ENCODE assay signal across 32 mouse cellular contexts in the genomic region with DNA sequence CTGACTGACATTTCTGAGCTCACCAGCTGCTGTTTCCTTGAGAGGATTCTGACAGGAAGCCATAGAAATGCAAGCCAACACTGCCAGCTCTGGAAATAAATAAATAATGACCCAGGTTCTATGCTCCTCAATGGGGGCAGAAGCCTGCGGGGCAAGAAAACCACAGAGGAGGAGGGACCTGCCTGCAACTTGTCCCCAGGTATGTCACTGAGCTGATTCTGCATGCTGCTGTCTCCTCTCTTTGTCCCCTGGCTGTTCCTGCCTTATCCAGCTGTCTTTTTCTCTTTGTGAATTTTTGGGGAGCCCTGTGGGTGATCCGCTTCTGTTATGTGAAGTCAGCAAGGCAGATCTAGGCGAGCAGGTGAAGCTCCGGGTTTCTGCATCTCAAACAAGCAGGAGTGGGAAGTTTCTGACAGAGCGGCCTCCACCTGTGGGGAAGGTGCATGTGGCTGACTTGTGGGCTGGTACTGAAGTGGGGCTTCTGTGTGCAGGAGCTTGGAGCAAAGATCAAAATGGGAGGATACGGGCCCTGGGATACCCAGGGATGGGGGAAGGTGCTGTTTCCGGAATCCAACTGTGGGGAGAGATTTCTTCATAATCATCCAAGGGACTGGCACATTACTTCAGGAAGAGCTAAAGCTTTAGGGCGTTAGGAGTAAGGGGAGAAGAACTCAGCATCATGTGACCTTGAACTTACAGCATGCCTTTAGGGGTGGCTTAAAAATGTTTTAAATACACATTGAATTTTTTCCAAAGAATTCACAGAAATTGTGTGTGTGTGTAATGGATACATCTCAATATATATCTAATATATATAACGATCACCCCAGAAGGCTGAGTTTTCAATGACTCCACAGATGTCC. TPM values are rescaled to one million over a fixed set of nuclear protein-coding genes. Genes with fewer than 3 reads are reported as not detected.
A peak's percentile ranks its signal among the peaks of the same experiment; 100 is the strongest.
DNase-seq lines count a peak whose midpoint lies in the region; ATAC-seq and TF ChIP-seq lines count a peak whose summit lies in the region.
"Had no signal": no experiment of that assay in that cellular context is flagged by ENCODE, and none has a peak within 500 bp of the region (broad histone marks: within the 10 kb centered on the region; RNA-seq: fewer than 3 reads in every experiment).

No protein-coding gene starts in this region.

- no peak for DNase-seq in embryonic facial prominence, embryonic 14.5 days (ENCODE audit: low spot score)
- no peak for DNase-seq in embryonic facial prominence, embryonic 10.5 days (ENCODE audit: low spot score)
- peak; percentile 4 for DNase-seq in lung, embryonic 14.5 days
- no peak for DNase-seq in lung, adult 18-20 months
- DNase-seq in skeletal muscle tissue, adult 2 months (ENCODE audit: low read depth, low spot score), result peak; percentile 16
- DNase-seq in cerebellum, postnatal 14 days, result no peak
- DNase-seq: adrenal gland, adult 8-10 months; cerebellum, adult 11 months; cerebellum, adult 9-10 months; embryo, embryonic 11 days; heart, adult 2 months; heart, postnatal 4 days; kidney, adult 18-20 months; kidney, postnatal 25 days; left cerebral cortex, postnatal 4 days; liver, postnatal 0 days; right cerebral cortex, postnatal 14 days had no signal

- no peak for ATAC-seq in embryonic facial prominence, embryonic 14.5 days (ENCODE audit: low read depth)
- no peak for ATAC-seq in lung, embryonic 14.5 days (ENCODE audit: insufficient read depth)
- ATAC-seq in embryonic facial prominence, embryonic 15.5 days (ENCODE audit: insufficient number of reproducible peaks, low FRiP score, low TSS enrichment, low read depth), result no peak
- ATAC-seq: forebrain, embryonic 13.5 days; liver, embryonic 12.5 days; liver, postnatal 0 days; midbrain, embryonic 15.5 days had no signal

- H3K9ac ChIP-seq in embryonic facial prominence, embryonic 14.5 days (ENCODE audit: low read depth, low read length), result peak overlapping the region; percentile 41; the same call in 1 of the 2 replicates
- no peak overlapping the region for H3K9ac ChIP-seq in lung, embryonic 14.5 days
- H3K9ac ChIP-seq in embryonic facial prominence, embryonic 15.5 days, result no peak overlapping the region
- H3K9ac ChIP-seq: embryonic facial prominence, embryonic 13.5 days; forebrain, embryonic 13.5 days; heart, embryonic 12.5 days; hindbrain, embryonic 13.5 days; kidney, embryonic 15.5 days; liver, embryonic 12.5 days; liver, postnatal 0 days; midbrain, embryonic 15.5 days; neural tube, embryonic 13.5 days; stomach, embryonic 15.5 days had no signal

- 73% methylated on average over 9 of the region's 9 CpGs for WGBS in embryonic facial prominence, embryonic 14.5 days
- WGBS in embryonic facial prominence, embryonic 10.5 days, result 74% methylated on average over 9 of the region's 9 CpGs
- WGBS in lung, embryonic 14.5 days, result 75% methylated on average over 9 of the region's 9 CpGs
- 66% methylated on average over 9 of the region's 9 CpGs for WGBS in embryonic facial prominence, embryonic 15.5 days

- H3K4me1 ChIP-seq in embryonic facial prominence, embryonic 14.5 days (ENCODE audit: control insufficient read depth, insufficient read depth, low read length), result no peaks in the 10 kb centered on the region; the same call in 1 of the 2 replicates
- 0 out of 2 replicates have a peak, but pooled peaks cover 5% of the 10 kb centered on the region for H3K4me1 ChIP-seq in embryonic facial prominence, embryonic 10.5 days
- no peaks in the 10 kb centered on the region for H3K4me1 ChIP-seq in lung, embryonic 14.5 days (ENCODE audit: insufficient read depth)
- no peaks in the 10 kb centered on the region for H3K4me1 ChIP-seq in embryonic facial prominence, embryonic 15.5 days
- H3K4me1 ChIP-seq: embryonic facial prominence, embryonic 13.5 days; forebrain, embryonic 13.5 days; hindbrain, embryonic 13.5 days; kidney, embryonic 15.5 days; liver, embryonic 12.5 days; midbrain, embryonic 15.5 days; neural tube, embryonic 13.5 days; stomach, embryonic 15.5 days had no signal

- H3K27me3 ChIP-seq in embryonic facial prominence, embryonic 14.5 days (replicated peaks; ENCODE audit: control insufficient read depth, insufficient read depth, low read length), result no peaks in the 10 kb centered on the region
- H3K27me3 ChIP-seq in embryonic facial prominence, embryonic 10.5 days (replicated peaks; ENCODE audit: low read depth, poor library complexity, severe bottlenecking), result no peaks in the 10 kb centered on the region
- H3K27me3 ChIP-seq in lung, embryonic 14.5 days (ENCODE audit: insufficient read depth, low read length), result no peaks in the 10 kb centered on the region
- no peaks in the 10 kb centered on the region for H3K27me3 ChIP-seq in embryonic facial prominence, embryonic 15.5 days
- H3K27me3 ChIP-seq: embryonic facial prominence, embryonic 13.5 days; forebrain, embryonic 13.5 days; heart, embryonic 12.5 days; hindbrain, embryonic 13.5 days; kidney, embryonic 15.5 days; liver, embryonic 12.5 days; midbrain, embryonic 15.5 days; neural tube, embryonic 13.5 days; stomach, embryonic 15.5 days had no signal

- no peak for TF ChIP-seq CTCF in lung, embryonic 14.5 days (IDR thresholded peaks at IDR 0.05; ENCODE audit: low read depth)

- no peaks in the 10 kb centered on the region for H3K9me3 ChIP-seq in embryonic facial prominence, embryonic 14.5 days (ENCODE audit: control insufficient read depth, low read length)
- no peaks in the 10 kb centered on the region for H3K9me3 ChIP-seq in embryonic facial prominence, embryonic 10.5 days
- H3K9me3 ChIP-seq in lung, embryonic 14.5 days (ENCODE audit: low read depth, low read length), result no peaks in the 10 kb centered on the region
- H3K9me3 ChIP-seq in embryonic facial prominence, embryonic 15.5 days (replicated peaks), result no peaks in the 10 kb centered on the region
- H3K9me3 ChIP-seq: embryonic facial prominence, embryonic 13.5 days; forebrain, embryonic 13.5 days; G1E; heart, embryonic 12.5 days; hindbrain, embryonic 13.5 days; kidney, embryonic 15.5 days; liver, embryonic 12.5 days; midbrain, embryonic 15.5 days; neural tube, embryonic 13.5 days; stomach, embryonic 15.5 days had no signal

- peak overlapping the region; percentile 14 for H3K4me3 ChIP-seq in embryonic facial prominence, embryonic 14.5 days (ENCODE audit: low read depth, low read length)
- no peak overlapping the region for H3K4me3 ChIP-seq in embryonic facial prominence, embryonic 10.5 days
- no peak overlapping the region for H3K4me3 ChIP-seq in lung, embryonic 14.5 days (ENCODE audit: low read depth, low read length)
- H3K4me3 ChIP-seq in embryonic facial prominence, embryonic 15.5 days (replicated peaks), result peak overlapping the region; percentile 15
- H3K4me3 ChIP-seq: embryonic facial prominence, embryonic 13.5 days; forebrain, embryonic 13.5 days; heart, adult 2 months; heart, embryonic 12.5 days; hindbrain, embryonic 13.5 days; kidney, embryonic 15.5 days; left cerebral cortex, adult 2 months; liver, embryonic 12.5 days; midbrain, embryonic 15.5 days; neural tube, embryonic 13.5 days; stomach, embryonic 15.5 days had no signal

- no peaks in the 10 kb centered on the region for H3K36me3 ChIP-seq in embryonic facial prominence, embryonic 14.5 days (ENCODE audit: control insufficient read depth, insufficient read depth, low read length)
- no peaks in the 10 kb centered on the region for H3K36me3 ChIP-seq in embryonic facial prominence, embryonic 10.5 days (replicated peaks)
- no peaks in the 10 kb centered on the region for H3K36me3 ChIP-seq in lung, embryonic 14.5 days (ENCODE audit: insufficient read depth)
- no peaks in the 10 kb centered on the region for H3K36me3 ChIP-seq in embryonic facial prominence, embryonic 15.5 days
- H3K36me3 ChIP-seq: embryonic facial prominence, embryonic 13.5 days; G1E; heart, embryonic 12.5 days; hindbrain, embryonic 13.5 days; kidney, embryonic 15.5 days; liver, embryonic 12.5 days; midbrain, embryonic 15.5 days; neural tube, embryonic 13.5 days; stomach, embryonic 15.5 days had no signal

- no peak overlapping the region for H3K4me2 ChIP-seq in embryonic facial prominence, embryonic 14.5 days (ENCODE audit: low read depth, low read length)
- H3K4me2 ChIP-seq in lung, embryonic 14.5 days, result no peak overlapping the region
- H3K4me2 ChIP-seq in embryonic facial prominence, embryonic 15.5 days (replicated peaks), result no peak overlapping the region
- H3K4me2 ChIP-seq: embryonic facial prominence, embryonic 13.5 days; forebrain, embryonic 13.5 days; heart, embryonic 12.5 days; hindbrain, embryonic 13.5 days; kidney, embryonic 15.5 days; liver, embryonic 12.5 days; midbrain, embryonic 15.5 days; neural tube, embryonic 13.5 days; stomach, embryonic 15.5 days had no signal

- H3K27ac ChIP-seq in embryonic facial prominence, embryonic 14.5 days (replicated peaks; ENCODE audit: low read depth, low read length), result peak overlapping the region; percentile 44
- no peak overlapping the region for H3K27ac ChIP-seq in embryonic facial prominence, embryonic 10.5 days (replicated peaks)
- no peak overlapping the region for H3K27ac ChIP-seq in lung, embryonic 14.5 days (ENCODE audit: low read depth)
- peak overlapping the region; percentile 34; the same call in 1 of the 2 replicates for H3K27ac ChIP-seq in embryonic facial prominence, embryonic 15.5 days (replicated peaks)
- H3K27ac ChIP-seq: embryonic facial prominence, embryonic 13.5 days; forebrain, embryonic 13.5 days; heart, adult 2 months; hindbrain, embryonic 13.5 days; kidney, embryonic 15.5 days; left cerebral cortex, adult 2 months; liver, embryonic 12.5 days; macrophage; midbrain, embryonic 15.5 days; neural tube, embryonic 13.5 days; stomach, embryonic 15.5 days had no signal

RNA-seq across cellular contexts. Expression of a gene that starts 53.3 kb away (rescaled TPM):
- 0.20 and 0.38 TPM in 2 replicates for polyA plus RNA-seq in embryonic facial prominence, embryonic 14.5 days (2014; fragmentation: Nextera tagmentation; extraction: Ambion mirVana)
- polyA plus RNA-seq in embryonic facial prominence, embryonic 10.5 days (2016; fragmentation: Nextera tagmentation; extraction: Ambion mirVana), result 0.01 TPM in 2 replicates
- 0.67 and 0.78 TPM in 2 replicates for polyA plus RNA-seq in lung, embryonic 14.5 days (2014; fragmentation: Nextera tagmentation; extraction: Ambion mirVana)
- polyA plus RNA-seq in embryonic facial prominence, embryonic 15.5 days (2015; fragmentation: Nextera tagmentation; extraction: Ambion mirVana), result 0.03 and 0.09 TPM in 2 replicates
- polyA plus RNA-seq: embryonic facial prominence, embryonic 13.5 days; forebrain, embryonic 13.5 days; G1E; heart, adult 2 months; heart, embryonic 12.5 days; heart, postnatal 0 days; hindbrain, embryonic 13.5 days; macrophage had no signal

RNA-seq across cellular contexts. Expression of a gene that starts 59.6 kb away (rescaled TPM):
- not detected in 2 replicates for polyA plus RNA-seq in embryonic facial prominence, embryonic 14.5 days (2014; fragmentation: Nextera tagmentation; extraction: Ambion mirVana)
- polyA plus RNA-seq in embryonic facial prominence, embryonic 10.5 days (2016; fragmentation: Nextera tagmentation; extraction: Ambion mirVana), result not detected in 2 replicates
- polyA plus RNA-seq in lung, embryonic 14.5 days (2014; fragmentation: Nextera tagmentation; extraction: Ambion mirVana), result not detected in 2 replicates
- polyA plus RNA-seq in embryonic facial prominence, embryonic 15.5 days (2015; fragmentation: Nextera tagmentation; extraction: Ambion mirVana), result not detected in 2 replicates
- polyA plus RNA-seq: embryonic facial prominence, embryonic 13.5 days; forebrain, embryonic 13.5 days; G1E; heart, adult 2 months; heart, embryonic 12.5 days; heart, postnatal 0 days; hindbrain, embryonic 13.5 days; intestine, embryonic 14.5 days; kidney, embryonic 15.5 days; liver, embryonic 12.5 days; liver, postnatal 0 days; macrophage; midbrain, embryonic 15.5 days; neural tube, embryonic 13.5 days; stomach, embryonic 15.5 days had no signal

Comparison
In these comparisons a context has a peak if more than half of its experiments do, and no peak if none do; other contexts are left out.
1. DNase-seq: peak in lung, embryonic 14.5 days (single experiment) and skeletal muscle tissue, adult 2 months (single experiment); none in embryonic facial prominence, embryonic 14.5 days (single experiment), embryonic facial prominence, embryonic 10.5 days (single experiment), lung, adult 18-20 months (0 of 2) and cerebellum, postnatal 14 days (0 of 2).
2. H3K27ac ChIP-seq: peak in embryonic facial prominence, embryonic 14.5 days (single experiment) and embryonic facial prominence, embryonic 15.5 days (single experiment); none in embryonic facial prominence, embryonic 10.5 days (single experiment) and lung, embryonic 14.5 days (single experiment).
3. H3K4me3 ChIP-seq: peak in embryonic facial prominence, embryonic 14.5 days (single experiment) and embryonic facial prominence, embryonic 15.5 days (single experiment); none in embryonic facial prominence, embryonic 10.5 days (single experiment) and lung, embryonic 14.5 days (single experiment).